Mouse (Mus musculus) urinary bladder, postnatal 10 days (tissue): ENCODE measurements around the gene Proca1.

Experiments used
- DNase-seq: peaks from one replicate; pipeline ENCODE4 v3.0.0; 2022; ENCODE audit warnings: low spot score

Gene Proca1

DNA sequence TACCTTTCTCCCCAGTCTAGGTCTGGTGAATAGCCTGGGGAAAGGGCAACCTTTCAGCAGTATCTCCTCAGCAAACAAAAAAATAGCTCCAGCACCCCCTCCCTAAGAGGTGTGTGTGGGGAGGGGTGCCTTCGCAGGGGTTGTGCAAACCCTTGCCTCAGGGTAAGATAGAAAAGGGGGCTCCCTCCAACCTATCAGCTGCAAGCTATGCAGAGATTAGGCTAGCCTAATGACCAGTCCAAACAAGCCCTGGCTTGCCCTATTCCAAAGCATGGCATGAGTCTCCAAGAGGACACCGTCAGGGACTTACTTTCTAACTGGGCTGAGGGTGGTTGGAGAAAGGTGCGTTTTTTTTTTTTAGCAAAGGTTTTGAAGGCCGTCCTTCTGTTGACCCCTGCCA, 27.0 kb upstream of the Proca1 start:
- DNase-seq, result no peak

DNA sequence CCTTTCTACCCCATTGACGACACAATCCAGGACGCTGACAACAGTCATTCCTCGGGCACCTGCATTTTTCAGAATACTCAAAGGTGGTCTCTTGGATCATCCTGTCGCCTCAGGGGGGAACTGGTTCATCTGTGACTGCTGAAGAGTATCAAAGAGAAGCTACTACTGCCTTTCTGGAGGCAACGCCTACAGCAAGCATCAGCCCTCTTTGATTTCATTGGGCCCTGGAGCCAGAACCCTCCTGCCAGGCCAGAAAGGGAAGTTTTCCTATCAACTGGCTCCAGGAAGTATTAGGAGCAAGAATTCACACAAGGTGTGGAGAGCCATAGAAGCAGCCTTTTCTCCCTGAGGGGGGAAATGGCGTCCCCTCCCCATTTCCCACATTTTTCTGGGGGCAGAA, 26.6 kb upstream of the Proca1 start:
- no peak for DNase-seq

DNA sequence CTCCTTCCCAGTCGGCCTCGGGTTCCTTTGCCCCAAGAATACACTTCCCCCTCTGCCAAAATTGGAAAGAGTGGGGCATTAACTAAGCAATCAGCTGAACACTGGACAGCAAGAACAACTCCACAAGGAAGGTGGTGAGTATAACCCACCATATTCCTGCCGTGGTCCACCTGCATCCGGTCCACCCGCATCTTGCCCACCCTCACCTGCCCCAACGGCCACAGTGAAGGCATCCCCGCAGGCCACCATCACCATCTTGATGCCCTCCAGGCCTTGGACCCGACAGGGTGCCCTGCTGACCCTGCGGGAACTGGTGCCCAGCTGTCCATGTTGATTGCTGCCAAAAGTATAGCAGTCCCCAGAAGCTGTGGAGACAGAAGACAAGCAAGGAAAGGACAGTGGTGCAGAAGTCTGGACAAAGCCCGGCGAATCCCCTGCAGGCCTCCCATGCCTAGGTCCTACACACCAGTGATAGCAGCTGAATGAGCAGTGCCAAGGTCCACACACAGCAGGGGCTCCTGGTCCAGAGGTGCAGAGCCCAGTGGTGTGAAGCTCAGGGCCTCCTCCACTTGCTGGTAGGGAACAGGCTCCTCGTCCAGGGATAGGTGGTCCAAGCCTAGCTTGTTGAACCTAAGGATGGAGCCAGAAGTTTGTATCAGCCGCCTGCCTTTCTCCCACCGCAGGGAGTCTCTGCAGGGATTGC, 25.8 kb upstream of the Proca1 start:
- no peak for DNase-seq

DNA sequence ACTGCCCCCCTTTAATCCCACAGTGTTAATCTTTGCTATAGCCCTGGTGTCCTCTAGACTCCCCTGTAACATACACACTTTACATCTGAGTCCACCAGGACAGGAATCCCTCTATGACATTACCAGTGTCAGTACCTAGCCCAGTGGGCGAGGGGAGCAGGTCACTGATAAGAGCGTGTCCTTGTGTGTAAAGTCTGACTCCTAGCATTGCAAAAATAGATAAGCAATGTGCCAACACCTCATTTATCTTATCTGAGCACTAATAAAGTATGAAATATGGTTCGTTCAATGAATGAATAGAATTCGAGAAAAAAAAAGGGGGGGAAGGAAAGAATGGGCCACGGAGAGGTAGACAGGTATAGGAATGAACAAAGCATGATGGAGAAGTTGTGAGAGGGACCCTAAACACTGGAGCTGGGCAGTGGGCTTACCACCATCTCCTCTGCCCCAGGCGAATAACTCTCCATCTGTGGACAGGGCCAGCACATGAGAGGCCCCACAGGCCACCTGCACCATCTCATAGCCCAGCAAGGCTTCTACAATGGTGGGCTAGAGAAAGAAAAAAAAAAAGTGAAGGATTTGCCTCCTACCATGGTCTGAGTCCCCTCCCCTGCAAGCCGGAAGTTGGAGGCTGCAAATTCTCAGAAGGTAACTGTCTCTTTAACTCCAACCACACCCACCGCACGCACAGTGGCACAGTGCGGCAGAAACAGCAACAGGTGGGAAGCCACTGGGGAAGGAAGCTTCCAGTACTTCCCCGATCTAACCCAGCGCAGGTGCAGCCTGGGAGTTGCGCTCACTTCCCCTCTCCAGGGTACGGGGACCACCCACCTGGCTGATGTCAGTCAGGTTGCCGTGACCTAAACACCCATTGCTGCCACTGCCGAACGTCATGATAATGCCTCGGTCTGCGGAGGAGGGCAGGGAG, 24.4 kb upstream of the Proca1 start:
- DNase-seq, result no peak

DNA sequence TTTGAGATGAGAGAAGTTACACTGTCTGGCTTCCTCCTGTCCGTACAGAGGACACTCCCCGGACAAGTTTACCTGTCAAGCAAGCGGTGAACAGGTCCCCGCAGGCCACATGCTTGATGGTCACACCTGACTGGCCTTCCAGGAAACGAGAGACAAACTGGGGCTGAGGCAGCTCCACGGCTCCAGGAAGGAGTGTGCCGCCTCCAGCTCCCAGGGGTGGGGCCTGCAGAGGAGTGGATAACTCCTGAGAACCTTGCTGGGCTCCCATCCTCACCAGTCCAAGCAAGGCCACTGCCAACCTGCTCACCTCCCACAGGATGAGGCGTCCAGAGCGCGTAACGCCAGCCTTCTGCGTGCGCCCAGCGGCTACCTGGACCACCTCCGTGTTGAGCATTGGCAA, 22.9 kb upstream of the Proca1 start:
- no peak for DNase-seq

DNA sequence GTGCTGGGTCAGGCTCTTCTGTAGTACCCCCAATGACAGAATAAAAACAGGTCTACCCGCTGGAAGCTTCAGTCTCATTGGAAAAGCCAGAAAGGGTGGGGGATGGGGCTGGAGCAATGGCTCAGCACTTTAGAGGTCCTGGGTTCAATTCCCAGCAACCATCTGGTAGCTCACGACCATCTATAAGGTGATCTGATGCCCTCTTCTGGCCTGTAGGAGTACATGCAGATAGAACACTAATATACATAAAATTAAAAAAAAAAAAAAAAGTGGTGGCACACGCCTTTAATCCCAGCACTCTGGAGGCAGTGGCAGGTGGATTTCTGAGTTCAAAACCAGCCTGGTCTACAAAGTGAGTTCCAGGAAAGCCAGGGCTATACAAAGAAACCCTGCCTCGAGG, 21.9 kb upstream of the Proca1 start:
- DNase-seq, result no peak

DNA sequence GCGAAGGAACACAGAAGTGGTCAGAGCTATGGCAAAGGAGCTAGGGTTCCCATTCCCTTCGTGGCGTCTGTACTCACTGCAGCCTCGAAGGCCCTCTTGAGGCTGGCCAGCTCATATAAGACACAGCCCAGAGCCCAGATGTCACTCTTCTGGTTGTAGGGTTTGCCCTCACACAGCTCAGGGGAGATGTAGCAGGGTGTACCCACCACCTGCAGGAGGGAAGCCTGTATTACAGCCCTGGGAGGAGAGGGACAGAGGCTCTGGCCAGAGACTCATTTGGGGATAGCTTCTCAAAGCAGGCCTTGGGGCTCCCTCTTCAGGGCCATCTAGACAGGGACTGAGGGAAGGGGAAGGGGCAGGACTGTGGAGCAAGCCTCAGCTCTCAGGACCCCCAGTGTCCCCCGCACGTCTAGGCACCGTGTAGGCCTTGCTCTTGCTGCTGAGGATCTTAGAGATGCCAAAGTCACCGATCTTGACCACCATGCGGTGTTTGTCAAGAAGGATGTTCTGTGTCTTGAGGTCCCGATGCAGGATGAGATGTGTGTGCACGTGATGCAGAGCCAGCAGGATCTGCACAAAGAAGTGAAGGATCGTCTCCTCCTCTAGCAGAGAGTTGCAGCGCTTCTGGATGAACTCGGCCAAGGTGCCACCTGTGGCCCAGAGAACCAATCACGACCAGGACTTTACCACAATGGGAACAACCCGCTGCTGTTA, 21.0 kb upstream of the Proca1 start:
- DNase-seq, result no peak

DNA sequence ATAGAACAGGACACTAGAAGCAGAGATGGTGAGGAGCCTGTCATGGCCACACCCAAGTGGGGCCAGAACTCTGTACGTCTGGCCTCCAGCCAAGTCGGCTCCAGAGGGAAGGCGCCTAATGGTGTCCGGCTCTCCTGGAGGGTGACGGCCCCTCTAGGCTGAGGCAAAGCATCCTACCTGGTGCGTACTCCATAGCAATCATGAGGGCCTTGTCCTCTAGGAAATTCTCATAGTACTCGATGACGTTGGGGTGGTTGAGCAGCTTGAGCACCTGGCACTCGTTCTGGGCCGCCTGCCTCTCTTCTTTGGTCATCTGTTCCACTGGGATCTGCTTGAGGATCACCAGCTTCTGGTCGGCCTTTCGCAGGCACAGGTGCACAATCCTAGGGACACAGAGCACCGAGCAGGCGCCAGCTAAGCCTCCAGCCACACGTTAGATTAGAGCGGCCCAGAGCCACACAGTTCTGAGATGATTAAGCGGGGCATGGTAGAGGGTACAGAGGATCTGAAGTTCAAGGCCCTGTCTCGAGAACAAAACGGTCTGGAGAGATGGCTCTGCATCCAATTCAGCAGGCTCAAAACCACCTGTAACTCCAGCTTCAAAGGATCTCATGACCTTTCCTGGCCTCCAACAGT, 20.3 kb upstream of the Proca1 start:
- DNase-seq, result no peak

DNA sequence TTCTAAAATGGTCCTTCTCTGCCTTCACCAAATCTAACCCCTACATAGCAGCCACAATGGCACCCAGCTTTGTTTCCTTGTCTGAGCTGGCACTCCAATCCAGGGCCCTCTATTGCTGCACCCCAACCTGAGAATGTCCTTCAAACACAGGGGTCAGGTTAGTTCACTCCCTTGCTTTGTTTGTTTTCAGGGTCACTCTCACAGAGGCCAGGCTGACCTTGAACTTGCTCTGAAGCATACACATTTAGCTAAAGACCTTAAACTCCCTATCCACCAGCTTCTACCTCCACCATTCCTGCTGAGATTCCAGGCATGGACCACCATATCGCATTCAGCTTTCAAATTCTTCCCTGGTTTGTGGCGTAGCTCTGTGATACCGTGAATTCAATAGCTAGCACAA, 18.7 kb upstream of the Proca1 start:
- DNase-seq, result no peak

DNA sequence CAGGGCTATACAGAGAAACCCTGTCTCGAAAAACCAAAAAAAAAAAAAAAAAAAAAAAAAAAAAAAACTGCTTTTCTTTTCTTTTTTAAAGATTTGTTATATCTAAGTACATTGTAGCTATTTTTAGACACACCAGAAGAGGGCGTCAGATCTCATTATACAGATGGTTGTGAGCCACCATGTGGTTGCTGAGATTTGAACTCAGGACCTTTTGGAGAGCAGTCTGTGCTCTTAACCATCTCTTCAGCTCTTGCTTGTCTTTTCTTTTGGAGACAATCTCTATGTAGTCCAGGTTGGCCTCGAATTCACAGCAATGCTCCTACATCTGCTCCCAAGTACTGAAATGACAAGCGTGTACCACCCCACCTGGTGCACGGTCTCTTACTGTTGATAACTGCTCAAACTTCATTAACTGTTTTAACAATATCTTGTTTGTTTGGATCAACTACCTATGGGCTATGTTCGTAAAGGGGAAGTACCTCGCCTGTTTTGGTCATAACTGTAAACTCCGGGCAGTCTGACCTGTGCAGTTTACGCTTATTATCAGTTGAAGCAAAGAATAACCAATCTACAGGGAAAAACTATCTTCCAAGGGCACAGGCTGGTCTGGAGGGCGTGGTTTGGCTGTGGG, 17.3 kb upstream of the Proca1 start:
- DNase-seq, result no peak

DNA sequence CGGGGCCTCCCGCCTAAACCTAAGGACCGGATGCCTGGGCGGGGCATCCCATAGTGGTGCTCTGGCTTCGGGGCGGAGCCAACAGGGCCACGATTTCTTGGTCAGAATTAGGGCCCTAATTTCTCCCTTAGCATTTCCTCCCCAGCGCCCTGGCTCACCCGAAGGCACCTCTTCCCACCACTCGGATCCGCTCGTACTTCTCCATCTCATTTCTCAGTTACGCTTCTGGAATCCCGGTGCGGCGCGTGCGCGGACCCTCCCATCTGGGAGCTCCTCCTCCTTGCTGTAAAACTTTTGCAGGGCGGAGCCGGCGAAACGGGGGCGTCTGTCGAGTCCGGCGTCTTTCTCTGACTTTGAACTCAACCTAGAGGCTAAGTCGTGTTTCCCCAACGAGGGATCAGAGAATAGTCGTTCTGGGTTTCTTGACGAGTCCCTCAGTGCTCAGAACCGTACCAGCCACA, 16.8 kb upstream of the Proca1 start, which contains the start of the genes Nek8 and Tlcd1:
TSS of gene Nek8 (minus strand) at position 274 of the 461 bp plus-strand sequence.
TSS of gene Tlcd1 (plus strand) at position 310 of the 461 bp plus-strand sequence.
- no peak for DNase-seq

DNA sequence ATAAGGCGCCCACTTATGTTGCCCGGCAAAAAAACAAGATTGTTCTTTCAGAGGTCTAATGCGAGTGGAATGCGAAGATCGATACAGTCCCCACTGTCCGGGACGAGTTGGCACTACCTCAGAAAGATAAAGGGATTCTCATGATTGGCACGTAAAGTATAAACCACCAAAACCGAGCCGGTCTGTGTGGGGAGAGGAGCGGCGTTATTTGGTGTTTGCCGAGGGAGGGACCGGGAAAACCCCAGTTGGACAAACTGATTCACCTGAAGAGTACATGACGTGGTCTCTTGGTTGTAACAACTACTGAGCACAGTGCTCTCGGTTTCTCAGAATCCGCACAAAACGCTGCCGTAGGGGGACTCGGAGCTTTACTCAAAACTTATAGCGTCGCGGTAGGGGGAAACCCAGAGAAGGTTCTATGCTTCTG, 16.3 kb upstream of the Proca1 start:
- DNase-seq, result no peak

DNA sequence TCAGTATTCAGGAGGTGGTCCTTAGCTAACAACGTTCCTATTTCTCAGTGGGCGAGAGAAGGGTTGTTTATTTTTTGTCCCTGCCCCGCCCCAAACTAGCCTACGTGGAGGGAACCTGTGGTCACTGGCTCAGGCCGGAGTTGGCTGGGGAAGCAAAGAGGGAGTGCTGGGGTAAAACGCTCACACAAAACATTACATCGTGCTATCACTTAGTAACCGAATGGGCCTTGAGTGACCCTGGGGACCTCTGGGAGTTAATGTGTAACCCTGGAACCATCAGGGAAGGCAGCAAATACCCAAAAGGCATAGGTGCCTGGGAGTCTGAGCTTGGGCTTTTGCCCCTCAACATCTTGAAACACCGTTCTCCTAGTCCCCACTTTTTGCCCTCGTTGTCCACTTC, 15.8 kb upstream of the Proca1 start:
- no peak for DNase-seq

DNA sequence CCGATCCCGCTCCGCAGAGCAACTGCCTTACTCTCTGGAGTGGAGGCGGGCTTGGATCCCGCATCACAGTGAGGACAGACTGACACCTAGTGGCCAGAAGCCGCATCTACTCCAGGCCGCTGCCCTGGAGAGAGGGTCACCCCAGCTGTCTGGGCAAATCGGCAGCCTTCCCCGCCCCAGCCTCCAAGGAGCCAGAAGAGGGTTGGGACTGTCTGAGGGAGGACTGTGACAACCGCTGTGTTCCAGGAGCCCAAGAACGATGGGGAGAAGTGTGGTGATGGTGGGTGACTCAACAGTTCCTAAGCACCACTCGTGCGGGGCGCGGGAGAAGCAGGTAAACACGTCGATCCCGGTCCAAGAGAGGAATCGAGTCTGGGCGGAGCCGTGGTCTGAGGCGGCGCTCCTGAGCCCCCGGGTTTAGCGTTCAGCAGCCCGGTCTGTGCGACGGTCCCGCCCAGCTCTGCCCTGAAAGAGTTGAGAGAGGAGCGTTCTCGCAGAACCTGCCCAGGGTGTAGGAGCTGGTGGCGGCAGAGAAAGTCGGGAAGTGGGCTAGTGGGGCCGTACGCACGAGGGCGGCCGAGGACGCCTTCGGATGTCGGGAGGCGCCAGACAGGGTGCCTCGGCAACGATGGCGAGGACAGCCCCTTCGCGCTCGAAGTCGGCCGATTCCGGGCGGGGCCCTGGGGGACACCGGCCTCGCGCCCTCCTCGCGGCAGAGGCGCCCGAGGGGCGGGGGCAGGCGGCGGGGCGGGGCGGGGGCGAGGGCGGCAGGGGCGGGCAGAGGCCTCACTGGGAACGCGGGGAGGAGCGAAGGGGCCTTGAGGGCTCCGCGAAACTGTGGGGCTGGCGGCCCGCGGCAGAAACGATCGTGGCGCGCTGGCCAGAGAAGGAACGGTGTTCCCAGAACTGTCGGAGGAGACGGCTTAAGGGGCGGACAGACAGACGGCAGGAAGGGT, 15.0 kb upstream of the Proca1 start:
- peak; percentile 91 for DNase-seq

DNA sequence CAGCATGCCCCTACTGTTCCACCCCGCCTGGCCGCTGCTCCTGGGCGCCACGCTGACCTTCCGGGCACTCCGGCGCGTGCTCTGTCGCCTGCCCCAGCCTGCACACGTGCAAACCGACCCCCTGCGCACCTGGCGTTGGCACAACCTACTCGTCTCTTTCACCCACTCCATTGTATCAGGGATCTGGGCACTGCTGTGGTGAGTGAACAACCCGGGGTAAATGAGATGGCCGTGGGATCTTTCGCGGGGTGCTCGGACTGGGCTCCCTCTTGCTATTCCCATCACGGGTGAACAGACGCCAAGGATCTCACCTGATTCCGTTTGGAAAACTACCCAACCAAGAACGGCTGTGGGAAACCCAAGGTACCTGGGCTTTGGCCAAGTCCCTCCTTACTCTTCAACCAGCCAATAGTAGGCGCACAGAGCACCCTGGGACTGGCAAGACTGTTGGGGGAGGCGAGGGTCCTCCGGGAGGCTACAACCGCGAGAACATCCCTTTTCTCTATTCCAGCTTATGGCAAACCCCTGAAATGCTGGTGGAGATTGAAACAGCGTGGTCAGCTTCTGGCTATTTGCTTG, 14.2 kb upstream of the Proca1 start:
- DNase-seq, result no peak

DNA sequence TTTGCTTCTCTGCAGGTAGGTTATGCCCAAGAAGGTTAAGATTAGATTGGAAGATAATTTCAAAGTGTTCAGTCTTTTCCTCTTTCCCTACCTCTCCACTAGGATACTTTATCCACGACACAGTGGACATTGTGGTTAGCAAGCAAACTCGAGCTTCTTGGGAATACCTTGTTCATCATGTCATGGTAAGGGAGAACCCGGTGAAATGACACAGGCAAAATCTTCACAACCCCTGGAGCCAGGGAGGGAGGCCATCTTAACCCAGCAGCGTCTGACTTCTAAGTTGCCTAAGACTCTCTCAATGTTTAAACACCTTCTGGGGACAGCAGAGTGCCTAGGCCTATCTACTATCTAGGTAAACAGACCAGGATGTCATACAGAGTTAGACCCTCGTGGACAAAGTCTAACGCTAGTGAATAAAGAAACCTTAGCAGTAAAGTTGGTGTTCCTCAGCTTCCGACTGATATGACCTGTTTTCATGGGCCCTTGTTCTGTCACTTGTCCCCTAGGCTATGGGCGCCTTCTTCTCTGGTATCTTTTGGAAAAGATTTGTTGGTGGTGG, 13.7 kb upstream of the Proca1 start:
- DNase-seq, result no peak

DNA sequence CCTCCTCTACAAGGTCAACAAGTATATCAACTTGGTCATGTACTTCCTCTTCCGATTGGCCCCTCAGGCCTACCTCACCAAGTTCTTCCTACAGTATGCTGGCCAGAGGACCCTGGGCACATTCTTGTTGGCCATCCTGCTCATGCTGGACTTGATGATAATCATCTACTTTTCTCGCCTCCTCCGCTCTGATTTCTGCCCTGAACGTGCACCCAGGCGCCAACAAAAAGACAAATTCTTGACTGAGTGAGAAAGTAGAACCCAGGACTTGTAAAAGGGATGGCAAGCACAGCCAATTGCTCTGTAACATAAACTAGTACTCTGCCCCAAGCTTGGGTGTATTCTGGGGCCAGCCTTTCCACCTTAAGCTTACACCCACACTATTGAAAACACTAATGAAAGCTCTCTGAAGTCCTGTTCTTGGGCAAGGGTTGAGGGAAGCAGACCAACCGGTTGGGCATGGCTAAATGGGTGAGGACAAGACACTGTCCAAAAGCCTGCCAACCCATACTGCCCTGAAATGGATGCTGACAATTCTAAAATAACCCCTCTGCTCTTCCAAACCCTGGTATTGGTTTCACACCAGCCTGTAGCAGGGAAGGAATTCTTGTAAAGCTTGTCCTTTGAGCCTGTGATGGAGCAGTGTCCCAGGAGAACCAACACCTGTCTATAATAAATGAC, 13.0 kb upstream of the Proca1 start:
- no peak for DNase-seq

DNA sequence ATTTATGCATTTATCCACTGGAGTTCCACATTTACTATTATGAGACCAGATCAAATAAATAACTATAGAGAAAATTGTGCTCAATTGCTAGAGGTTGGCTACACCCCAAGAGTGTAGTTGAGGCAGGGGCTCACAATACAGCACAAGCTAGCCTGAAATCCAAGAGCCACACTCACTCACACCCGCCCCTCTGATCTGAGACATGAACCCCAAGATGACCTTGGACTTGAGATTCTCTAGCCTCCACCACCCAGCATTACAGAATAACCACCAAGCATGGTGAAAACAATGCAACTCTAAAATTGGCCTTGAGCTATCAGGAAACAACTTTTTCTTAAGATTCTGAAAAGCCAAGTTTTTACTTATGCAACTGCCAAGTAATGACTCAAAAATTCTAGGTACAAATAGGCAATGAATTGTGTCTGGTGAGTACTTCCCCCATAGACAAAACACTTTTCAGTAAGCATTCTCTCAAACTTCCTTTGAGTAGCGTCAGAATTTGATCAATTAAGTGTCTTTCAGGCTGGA, 11.3 kb upstream of the Proca1 start:
- DNase-seq, result no peak

DNA sequence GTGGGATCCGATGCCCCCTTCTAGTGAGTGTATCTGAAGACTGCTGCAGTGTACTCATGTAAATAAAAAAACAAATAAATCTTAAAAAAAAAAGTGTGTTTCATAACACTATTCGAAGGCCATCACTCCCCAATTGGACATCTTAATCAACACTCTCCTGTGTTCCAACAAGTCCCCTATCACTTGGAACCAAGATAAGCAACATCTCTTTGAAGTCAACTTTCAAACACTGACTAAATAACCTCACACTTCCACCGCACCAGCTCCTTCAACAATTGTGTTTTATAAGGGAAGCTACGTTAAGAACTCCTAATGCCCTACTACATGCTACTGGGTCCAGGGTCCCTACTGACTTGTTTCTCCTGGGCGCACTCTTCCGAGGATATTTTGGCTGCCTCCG, 10.7 kb upstream of the Proca1 start:
- DNase-seq, result no peak
